Mouse (Mus musculus) gastrocnemius, postnatal 4 days (tissue): Measurements from ENCODE around the gene Anapc11. TPM values are rescaled to one million over a fixed set of nuclear protein-coding genes. Genes with fewer than 3 reads are reported as not detected.
A peak's percentile ranks its signal among the peaks of the same experiment; 100 is the strongest.
"Not testable (repeated sequence)": the region's sequence is repeated elsewhere in the genome, so short reads cannot be mapped to it uniquely, and the experiment has no call there.

Source experiments
- DNase-seq, 2 experiments: peaks; one replicate each; pipeline ENCODE4 v3.0.0; 2021 to 2022; ENCODE audit warnings: low spot score in 2 of 2, mixed read lengths in 2 of 2
- long read RNA-seq, 2 experiments: library from polyadenylated mRNA; stranded (forward); transcript quantifications; one replicate each; pipeline ENCODE4 v2.0.0; 2021
- total RNA-seq, 2 experiments: library from RNA; stranded (reverse); gene quantifications; 2 replicates each; pipeline ENCODE4 v1.2.3; 2021

The Anapc11 gene
- 10 to 100 TPM; 72.5 to 86.2 TPM for total RNA-seq
- long read RNA-seq, experiment 1, transcript Anapc11-202 (3 exons, 962 nt) = minor isoform, 19 of 81 reads
- long read RNA-seq, experiment 1, transcript Anapc11-201 (3 exons, 3,229 nt) = major isoform, 54 of 81 reads
- long read RNA-seq, experiment 1, partial matches to known transcripts = 7 of 81 reads
- long read RNA-seq, experiment 1, other reads (novel, unspliced or antisense) = 1 of 81 reads
- long read RNA-seq, experiment 2, transcript Anapc11-202 (3 exons, 962 nt) = minor isoform, 12 of 59 reads
- long read RNA-seq, experiment 2, transcript Anapc11-201 (3 exons, 3,229 nt) = major isoform, 42 of 59 reads
- long read RNA-seq, experiment 2, partial matches to known transcripts = 4 of 59 reads
- long read RNA-seq, experiment 2, other reads (novel, unspliced or antisense) = 1 of 59 reads

DNA sequence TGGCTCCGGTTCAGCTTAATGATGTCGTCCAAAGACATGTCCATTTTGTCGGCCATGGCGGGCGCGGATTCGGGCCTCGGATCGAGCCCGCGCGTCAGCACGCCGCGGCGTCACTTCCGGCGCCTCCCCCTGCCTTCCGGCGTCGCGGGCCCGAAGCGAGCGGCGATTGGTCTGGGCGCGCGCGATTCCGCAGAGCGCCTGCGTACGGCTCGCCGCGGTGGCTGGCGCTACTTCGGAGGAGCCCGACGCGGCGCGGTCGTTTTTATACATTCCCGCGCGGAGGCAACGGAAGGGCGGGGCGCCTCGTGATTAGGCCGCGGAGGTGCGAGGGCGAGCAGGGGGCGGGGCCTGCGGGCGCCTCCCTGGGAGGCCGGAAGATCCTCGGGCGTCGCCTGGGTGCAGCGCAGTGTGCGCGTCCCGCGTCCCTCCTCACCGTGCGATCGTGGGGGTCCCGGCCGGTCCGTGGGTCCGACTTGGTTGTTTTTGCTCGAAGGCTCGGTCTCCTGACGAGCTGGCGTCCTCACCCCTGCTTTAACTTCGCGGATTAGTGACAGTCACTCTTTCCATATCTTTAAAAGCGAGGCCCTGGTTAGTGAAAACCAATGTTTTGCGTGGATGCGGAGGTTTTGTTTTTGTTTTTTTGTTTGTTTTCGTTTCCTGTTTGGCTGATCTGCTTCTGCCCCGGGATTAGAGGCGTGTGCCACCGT lies at the start of gene Anapc11, which contains the start of gene Alyref:
Anapc11 (plus strand) TSS at position 139 of the 707 bp plus-strand sequence.
Alyref (minus strand) TSS at position 83 of the 707 bp plus-strand sequence.
- DNase-seq = peak; percentile 94 to 96

DNA sequence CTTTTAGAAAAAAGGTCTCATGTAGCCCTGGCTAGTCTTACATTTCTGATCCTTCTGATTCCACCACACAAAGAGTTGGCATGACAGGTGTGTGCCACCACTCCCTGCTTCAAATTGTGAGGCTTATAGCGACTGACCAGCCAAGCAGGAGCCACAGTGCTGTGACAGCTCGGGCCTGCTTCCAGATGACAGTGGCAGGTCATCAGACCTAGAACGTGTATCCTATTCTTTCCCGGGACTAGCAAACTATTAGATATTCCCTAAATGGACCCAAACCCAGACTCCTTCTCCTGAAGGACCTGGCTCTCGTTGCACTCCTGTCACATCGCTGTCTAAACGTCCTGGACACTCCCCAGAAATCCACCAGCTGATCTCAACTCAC lies 49.4 kb upstream of the Anapc11 start:
- DNase-seq = no peak

DNA sequence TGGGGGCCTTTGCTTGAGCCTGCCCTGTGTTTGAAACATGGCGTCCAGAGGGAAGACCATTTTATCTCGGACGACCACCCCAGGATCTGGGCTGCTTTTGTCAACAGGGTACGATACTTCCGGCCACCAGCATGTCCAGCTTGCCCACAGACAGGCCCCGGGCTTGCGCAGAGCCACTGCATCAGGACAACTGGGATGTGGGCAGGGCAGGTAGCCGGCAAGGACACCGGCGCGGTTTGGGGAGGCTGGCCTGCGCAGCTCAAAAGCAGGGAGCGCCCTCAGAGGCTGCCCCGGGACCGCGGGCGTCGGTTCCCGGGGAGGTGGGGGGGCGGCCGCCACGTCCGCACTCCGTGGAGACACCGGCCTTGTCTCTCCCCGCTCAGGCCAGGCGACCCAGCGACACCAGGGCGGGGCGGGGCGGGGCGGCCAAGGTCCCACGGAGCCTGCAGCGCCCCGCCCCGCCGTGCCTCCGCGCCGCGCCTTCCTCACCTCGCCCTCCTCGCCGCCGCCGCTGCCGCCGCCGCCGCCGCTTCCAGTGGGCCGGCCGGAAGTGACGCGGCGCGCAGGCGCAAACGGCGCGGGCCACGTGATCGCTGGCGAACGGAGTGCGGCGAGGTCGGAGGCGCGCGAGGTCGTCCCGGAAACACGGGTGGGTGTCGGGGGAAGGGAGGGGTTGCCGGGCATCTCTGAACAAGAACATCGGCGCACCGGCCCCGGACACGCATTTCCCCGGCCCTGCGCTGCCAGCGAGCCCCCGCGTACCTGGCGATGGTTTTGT lies 48.9 kb upstream of the Anapc11 start, which contains the start of gene Mcrip1:
Mcrip1 (minus strand) TSS at position 560 of the 778 bp plus-strand sequence.
- DNase-seq = peak; percentile 96 to 97

DNA sequence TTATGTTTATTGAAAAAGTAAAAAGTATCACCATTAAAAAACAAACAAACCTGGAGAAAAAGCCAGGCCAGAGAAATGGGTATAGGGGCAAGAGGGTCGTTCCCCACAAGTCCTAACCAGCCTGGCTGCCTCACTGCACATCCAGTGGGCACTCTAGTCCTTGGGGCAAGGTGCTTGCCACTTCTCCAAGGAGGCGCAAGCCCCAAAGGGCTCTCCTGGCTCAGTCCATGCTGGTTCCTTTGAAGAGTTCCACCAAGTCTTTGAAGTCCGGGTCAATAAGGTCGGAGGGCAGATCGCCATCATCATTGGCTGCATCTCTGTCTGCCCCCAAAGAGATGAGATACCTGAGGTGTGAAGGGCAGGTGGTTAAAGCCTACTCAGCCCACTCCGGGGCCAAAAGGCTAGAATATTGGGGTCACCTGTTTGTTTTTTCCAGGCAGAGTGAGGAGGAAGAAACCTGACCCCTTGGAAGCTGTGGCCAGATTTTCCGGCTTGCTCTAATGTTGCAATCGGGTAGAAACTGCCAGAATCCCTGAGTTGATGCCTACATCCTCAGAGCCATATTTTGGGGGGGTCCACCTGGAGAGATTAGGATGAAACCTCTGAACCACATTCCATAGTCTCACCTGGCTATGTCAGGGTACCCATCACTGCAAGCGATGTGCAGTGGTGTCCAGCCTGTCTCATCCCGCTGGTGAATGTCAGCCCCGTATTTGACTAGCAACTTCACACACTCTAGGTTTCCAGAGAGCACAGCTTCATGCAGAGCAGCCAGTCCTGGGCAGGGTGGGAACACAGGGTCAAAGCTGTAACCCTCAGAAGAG lies 48.0 kb upstream of the Anapc11 start:
- DNase-seq = no peak

DNA sequence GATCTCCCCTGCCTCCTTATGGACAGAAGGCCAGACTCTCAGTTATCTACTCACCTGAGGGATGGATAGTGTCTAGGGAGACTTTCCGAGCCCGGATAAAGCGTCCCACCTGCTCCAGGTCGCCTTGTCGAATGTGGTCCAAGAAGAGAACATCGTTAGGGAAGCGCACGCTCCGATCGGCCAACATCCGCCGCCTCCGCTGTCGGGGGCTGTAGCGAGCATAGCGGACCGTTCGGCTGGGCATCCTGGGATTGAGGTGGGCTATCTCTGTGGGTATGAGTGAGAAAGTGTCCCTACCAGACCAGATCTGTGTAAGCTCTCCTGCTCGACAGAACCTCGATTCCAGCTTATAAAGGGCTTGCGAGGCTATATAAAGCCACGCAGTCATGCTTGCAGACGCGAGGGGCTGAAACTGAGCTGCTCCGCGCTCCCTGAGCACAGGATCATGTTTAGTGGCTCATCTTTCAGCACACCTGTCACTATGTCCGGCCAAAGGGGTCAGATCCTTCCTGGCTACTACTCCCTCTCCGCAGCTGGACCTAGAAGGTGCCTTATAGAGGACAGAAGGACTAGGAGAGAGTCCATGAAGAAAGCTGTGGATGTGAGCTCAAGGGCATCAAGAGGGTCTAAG lies 47.3 kb upstream of the Anapc11 start, which contains the start of gene Ppp1r27:
Ppp1r27 (minus strand) TSS at position 323 of the 631 bp plus-strand sequence.
- DNase-seq = no peak

DNA sequence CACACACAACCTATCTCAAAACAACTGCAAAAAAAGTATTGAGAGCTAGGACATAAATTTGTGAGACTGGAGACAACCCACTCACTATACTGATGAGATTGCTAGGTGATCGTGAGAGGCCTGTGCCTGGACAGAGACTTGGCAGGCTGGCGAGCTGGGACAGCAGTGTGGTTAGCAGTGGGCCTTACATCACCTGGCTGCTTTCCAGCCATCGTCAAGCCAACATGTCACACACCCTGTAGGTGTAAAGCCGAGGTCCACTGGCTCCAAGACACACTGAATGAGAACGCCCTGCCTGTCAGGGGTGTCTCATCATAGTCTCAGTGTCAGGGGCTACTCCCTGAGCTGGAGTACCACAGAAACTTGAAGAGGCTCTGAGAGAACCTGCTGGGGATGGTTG lies 45.5 kb upstream of the Anapc11 start:
- DNase-seq = no peak

DNA sequence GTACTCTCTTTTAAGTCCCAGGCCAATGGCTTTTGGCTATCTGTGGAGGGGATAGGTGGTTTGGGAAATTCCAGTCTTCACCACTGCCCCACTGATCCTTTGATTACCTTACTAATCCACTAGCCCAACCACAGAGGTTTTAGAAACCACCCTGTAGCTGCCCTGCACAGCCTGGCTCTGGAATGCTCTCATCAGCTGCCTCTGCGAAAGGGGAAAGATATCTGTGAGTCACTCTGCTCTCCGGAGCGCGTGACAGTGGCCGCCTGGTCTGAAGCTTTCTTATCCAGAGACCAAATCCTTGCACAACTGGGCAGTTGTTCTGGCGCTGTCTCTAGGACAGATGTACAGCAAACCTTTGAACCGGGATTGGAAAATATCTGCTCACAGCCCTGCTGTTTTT lies 43.4 kb upstream of the Anapc11 start:
- DNase-seq = no peak

DNA sequence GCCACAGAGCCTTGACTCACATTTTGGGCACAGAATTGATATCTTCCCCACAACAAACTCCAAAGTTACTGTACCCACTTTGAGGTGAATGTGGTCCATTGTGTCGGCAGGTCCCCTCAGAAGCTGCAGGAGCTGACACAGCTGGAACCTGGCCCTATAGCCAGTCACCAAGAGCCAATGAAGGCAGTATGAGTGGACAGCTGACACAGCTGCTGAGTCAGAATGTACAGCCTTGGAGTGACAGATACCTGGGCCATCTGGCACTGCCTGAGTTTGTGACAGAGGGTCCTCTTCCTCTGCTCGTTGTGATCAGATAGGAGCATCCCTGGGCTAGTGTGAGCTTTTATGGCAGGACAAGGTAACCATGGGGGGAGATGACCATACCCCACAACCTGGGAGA lies 43.0 kb upstream of the Anapc11 start:
- DNase-seq = no peak

DNA sequence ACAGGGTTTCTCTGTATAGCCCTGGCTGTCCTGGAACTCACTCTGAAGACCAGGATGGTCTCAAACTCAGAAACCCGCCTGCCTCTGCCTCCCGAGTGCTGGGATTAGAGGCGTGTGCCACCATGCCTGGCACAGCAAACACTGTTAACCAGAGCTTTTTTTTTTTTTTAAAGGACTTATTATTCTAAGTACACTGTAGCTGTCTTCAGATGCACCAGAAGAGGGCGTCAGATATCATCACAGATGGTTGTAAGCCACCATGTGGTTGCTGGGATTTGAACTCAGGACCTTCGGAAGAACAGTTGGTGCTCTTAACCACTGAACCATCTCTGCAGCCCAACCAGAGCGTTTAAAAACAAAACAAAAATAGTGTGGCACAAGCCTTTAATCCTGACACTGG lies 39.4 kb upstream of the Anapc11 start:
- DNase-seq = not testable (repeated sequence)

DNA sequence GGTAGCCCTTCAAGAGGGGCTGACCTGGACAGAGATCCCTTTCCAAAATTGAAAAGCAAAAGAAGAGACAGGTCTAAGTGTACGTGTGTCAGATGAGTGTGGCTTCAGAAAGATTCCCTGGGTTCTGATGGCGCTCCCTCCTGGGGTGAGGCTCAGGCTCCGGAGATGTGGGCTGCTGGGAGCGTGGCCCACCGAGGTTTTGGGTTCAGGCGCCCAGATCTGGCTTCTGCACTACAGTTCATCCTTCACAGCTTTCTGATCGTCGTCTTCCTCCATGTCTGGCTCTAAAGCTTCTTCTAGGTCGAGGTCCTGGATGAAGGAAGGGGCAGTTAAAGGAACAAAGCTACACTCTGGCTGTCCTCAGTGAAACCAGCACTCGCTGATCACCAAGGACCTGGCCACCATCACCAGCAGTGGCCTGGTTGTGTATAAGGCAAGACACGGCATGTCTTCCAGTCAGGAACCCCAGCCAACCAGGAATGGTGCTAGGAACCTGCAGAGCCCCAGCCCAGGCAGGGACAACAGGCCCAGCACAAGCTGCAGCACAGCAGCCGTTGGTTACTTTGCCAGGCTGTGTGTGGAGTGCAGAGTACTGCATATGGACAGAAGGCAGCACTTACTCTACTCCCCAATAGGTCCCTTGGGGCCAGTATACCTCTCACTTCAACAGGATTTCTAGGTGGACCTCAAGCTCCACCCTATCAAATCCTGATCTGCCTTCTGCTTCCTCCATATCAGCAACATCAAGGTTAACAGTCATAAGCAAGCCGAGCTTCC lies 37.1 kb upstream of the Anapc11 start:
- DNase-seq = no peak

DNA sequence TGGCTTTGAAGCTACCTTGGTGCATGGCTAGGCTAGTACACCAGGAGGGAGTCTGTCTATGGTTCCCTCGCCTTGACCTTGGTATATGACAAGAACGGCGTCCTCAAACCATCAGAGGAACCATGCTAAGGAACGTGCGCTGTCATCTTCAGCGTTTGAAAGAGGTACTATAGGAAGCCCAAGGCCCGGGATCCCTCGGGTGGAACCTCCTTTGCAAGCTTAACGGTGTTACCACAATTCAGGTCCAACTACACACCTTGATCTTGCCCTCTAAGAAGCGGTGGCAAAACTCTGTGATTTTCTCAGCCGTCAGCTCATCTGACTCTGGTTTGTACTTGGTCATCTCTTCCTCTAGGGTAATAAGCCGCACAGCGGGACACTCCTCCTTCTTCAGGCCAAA lies 35.3 kb upstream of the Anapc11 start:
- no peak for DNase-seq

DNA sequence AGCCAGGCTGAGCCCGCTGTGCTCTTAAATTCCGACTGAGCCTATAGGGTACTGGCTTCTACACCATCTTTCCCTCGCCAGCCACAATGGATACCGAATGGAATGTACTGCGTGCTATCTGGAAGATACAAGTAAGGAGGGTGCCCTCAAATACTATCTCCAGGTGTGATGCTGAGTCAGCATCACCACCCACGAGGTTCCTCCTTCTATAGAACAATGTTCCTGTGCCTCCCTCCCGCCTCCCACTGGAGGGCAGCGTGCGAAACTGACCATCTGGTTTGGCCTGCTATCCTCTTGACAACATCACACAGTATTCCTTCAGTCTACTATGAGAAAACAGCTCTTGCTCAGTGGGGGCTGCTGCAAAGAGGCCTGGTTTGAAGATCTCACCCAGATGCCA lies 33.1 kb upstream of the Anapc11 start:
- no peak for DNase-seq

DNA sequence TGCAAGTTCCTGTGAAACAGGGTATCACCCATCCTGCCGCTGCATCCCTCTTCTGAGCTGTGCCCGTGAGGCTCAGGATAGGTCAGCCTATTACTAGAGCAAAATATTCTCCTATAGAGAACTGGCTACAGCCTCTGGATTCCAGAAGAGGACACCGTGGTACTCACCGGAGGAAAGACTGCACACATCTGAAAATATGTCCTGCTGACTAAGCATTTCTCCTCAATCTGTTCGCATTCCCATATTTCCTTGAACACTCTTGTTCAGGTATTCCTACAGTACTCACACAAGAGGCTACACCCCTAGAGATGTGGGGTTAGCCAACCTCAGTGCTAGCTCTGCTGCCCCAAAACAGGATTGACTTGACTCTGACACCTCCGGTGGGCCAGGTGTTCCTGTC lies 29.9 kb upstream of the Anapc11 start:
- no peak for DNase-seq

DNA sequence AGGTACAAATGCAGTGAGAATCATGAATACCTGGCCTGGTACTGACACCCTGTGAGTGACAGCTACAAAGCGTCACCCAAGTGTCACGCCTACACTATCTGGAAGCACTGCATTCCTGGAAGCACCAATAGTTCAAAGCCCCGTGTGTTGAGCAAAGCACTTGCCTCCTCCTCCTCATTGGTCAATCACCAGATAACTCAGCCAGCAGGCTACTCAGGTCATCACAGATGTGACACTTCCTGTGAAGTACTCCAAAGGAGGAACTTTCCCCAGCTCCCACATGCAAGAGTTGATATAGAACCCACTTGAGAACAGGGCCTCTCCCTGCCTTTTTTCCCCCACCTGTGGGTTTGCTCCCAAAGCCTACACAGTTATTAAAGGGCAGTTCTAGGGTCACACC lies 27.1 kb upstream of the Anapc11 start:
- no peak for DNase-seq

DNA sequence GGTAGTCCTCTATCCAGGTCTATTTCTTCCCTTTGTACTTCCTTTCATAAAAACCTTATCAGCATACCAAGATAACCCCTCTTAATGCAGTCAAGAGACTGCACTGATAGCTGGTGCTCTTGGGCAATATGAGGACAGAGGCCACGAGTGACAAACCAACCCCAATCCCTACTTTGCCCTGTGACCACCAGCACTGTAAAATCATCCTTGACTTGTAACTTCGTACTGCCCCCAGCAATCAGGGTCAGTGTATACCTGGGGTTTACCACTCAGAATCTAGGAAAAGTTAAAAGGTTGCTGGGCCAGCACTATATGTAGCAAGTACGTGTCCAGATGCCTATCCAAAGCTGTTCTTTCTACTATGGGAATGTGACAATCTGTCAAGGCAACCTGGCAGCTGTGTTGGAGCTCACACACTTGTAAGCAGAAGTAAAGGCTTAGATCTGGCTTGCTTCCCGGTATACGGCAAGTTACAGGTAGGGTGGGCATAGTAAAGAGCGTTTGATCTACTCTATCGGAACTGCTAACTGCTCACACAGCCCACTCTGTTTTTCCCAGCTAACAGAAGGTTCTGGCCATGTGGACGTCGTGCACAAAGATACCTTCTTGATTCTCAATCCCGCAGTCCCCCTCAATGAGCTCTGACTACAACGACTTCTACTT lies 26.3 kb upstream of the Anapc11 start:
- DNase-seq = no peak

DNA sequence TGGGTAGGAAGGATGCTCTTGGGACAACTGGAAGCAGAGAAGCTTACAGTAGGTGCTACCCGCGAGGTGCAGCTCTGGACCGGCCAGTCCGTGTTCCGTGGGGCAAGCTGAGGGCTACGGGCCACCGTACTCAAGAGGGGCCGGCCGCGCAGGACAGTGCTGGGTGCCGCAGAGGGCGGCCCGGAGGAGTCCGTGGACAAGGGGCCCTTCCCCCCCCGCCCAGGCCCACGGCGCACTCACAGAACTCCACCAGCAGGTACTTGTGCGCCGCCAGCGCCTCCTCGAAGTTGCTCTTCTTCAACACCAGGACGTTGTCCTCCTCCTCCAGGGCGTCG lies 25.8 kb upstream of the Anapc11 start:
- no peak for DNase-seq

DNA sequence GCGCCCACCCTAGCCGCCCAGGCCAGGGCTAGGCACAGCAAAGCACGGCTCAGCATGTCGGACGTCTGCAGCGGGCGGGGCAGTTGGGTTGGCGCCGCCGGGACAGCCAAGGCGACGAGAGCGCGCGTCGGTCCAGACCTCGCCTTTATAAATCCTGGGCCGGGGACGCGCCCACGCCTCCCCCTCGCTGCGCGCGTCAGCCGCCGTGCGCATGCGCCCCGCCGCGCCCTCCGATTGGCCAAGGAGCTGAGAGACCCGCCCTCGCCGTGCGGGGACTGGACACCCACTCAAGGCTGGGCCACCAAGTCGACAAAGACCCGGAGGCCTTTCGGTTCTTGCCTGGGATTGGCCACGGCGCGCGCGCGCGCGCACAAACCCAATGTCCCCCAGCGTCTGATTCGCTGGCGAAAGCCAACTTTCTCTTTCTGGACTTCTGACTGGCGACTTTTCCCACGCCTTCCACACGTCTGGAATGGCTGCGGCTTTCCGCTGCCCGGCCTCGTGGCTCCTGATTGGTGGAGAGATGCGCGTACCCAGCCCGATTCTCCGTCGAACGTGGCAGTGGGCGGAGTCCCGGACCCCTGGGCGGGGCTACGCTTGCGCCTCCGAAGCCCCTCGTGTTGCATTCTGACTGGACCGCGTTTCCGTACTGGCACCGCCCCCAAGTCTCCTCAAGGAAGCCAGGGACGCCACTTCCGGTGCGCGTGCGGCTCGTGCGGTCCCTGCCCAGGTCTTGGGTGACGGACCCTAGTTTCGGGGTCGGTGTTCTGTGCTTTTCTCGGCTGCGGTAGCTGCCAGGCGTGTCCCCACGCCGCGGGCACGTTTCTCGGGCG lies 25.3 kb upstream of the Anapc11 start, which contains the start of gene P4hb:
P4hb (minus strand) TSS at position 502 of the 833 bp plus-strand sequence.
- peak; percentile 99 to 100 for DNase-seq
